ENCODE assay signal across 12 mouse cellular contexts in the genomic region with DNA sequence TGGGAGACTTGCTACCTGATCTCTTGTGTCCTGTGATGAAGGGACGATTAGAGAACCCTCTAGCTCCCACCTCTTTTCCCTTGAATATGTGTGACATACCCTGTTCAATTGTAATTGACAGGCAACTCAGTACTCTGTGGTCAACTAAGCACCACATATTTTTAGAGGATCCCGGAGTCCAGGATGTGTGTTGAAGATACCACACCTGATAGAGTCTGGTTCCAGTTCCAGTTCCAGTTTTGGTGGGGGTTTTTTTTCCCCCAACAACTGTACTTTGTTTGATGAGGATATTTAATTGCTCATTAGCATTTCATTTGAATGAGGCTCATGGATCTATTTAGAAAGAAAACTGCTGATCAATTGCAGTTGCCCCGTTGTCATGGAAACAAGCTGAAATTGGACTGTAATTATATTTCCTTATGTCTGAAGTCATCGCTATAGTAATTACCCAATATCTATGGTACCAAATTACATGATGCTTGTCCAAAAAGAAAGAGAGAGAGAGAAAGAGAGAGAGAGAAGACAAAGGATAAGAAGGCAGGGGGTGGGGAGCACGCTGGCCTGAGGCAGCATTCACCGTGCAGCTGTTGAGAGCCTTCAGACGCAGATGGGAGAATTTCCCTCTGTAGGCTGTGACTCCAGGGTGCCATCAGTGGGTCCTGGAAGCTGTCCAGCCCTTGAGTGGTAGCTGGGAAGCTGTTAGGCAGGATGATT.
DNase-seq lines count a peak whose midpoint lies in the region; ATAC-seq and TF ChIP-seq lines count a peak whose summit lies in the region.
"Had no signal": no experiment of that assay in that cellular context is flagged by ENCODE, and none has a peak within 500 bp of the region (broad histone marks: within the 10 kb centered on the region; RNA-seq: fewer than 3 reads in every experiment).

No protein-coding gene starts in this region.

- H3K9ac ChIP-seq in forebrain, postnatal 0 days, result no peak overlapping the region
- no peak overlapping the region for H3K9ac ChIP-seq in intestine, embryonic 15.5 days
- H3K9ac ChIP-seq: limb, embryonic 12.5 days had no signal

- H3K4me2 ChIP-seq in forebrain, postnatal 0 days (ENCODE audit: low read depth), result no peak overlapping the region
- no peak overlapping the region for H3K4me2 ChIP-seq in intestine, embryonic 15.5 days (replicated peaks)
- H3K4me2 ChIP-seq: limb, embryonic 12.5 days had no signal

- peaks cover 3% of the 10 kb centered on the region; the same call in 1 of the 2 replicates for H3K4me1 ChIP-seq in forebrain, postnatal 0 days (ENCODE audit: insufficient read depth)
- no peaks in the 10 kb centered on the region for H3K4me1 ChIP-seq in intestine, embryonic 15.5 days (replicated peaks)

- H3K36me3 ChIP-seq in forebrain, postnatal 0 days (ENCODE audit: insufficient read depth), result peaks cover 5% of the 10 kb centered on the region; the same call in 1 of the 2 replicates
- H3K36me3 ChIP-seq in intestine, embryonic 15.5 days, result no peaks in the 10 kb centered on the region
- H3K36me3 ChIP-seq: limb, embryonic 12.5 days had no signal

- WGBS in forebrain, postnatal 0 days, result 16% methylated on average over 7 of the region's 7 CpGs
- WGBS in intestine, embryonic 15.5 days, result 84% methylated on average over 7 of the region's 7 CpGs

- peak; percentile 22 for DNase-seq in right cerebral cortex, postnatal 25 days
- no peak for DNase-seq in right cerebral cortex, postnatal 36 days (ENCODE audit: low spot score in 2 of 2)
- DNase-seq in forebrain, postnatal 0 days, result peak; percentile 78
- DNase-seq in layer of hippocampus, postnatal 36 days, result peak; percentile 22 to 33
- DNase-seq in urinary bladder, postnatal 14 days (ENCODE audit: low spot score), result no peak
- DNase-seq: heart, adult 18-20 months; kidney, postnatal 10 days; lung, adult 2 months; thymus, postnatal 25 days had no signal

- TF ChIP-seq CTCF in forebrain, postnatal 0 days (IDR thresholded peaks at IDR 0.05; ENCODE audit: low read depth), result no peak

- no peaks in the 10 kb centered on the region for H3K27me3 ChIP-seq in forebrain, postnatal 0 days (ENCODE audit: insufficient read depth, low read length)
- no peaks in the 10 kb centered on the region for H3K27me3 ChIP-seq in intestine, embryonic 15.5 days (replicated peaks)
- H3K27me3 ChIP-seq: limb, embryonic 12.5 days had no signal

- ATAC-seq in forebrain, postnatal 0 days, result peak; percentile 87
- no peak for ATAC-seq in intestine, embryonic 15.5 days
- no peak for ATAC-seq in CD4-positive, CD25-positive, alpha-beta regulatory T cell, adult 4 months

- no peak overlapping the region for H3K4me3 ChIP-seq in forebrain, postnatal 0 days (ENCODE audit: low read depth, low read length)
- no peak overlapping the region for H3K4me3 ChIP-seq in intestine, embryonic 15.5 days (replicated peaks)
- H3K4me3 ChIP-seq: limb, embryonic 12.5 days had no signal

- H3K9me3 ChIP-seq in forebrain, postnatal 0 days (ENCODE audit: low read length), result no peaks in the 10 kb centered on the region
- H3K9me3 ChIP-seq in intestine, embryonic 15.5 days, result no peaks in the 10 kb centered on the region

- peak overlapping the region; percentile 80 for H3K27ac ChIP-seq in forebrain, postnatal 0 days (ENCODE audit: low read depth, low read length)
- no peak overlapping the region for H3K27ac ChIP-seq in intestine, embryonic 15.5 days
- H3K27ac ChIP-seq: limb, embryonic 12.5 days had no signal

Comparison
In these comparisons a context has a peak if more than half of its experiments do, and no peak if none do; other contexts are left out.
1. DNase-seq: peak in right cerebral cortex, postnatal 25 days (single experiment), forebrain, postnatal 0 days (single experiment) and layer of hippocampus, postnatal 36 days (2 of 2); none in right cerebral cortex, postnatal 36 days (0 of 2) and urinary bladder, postnatal 14 days (single experiment).